Mouse (Mus musculus) layer of hippocampus, postnatal 36 days (tissue): ENCODE data around the gene Camk1g. TPM values are rescaled to one million over a fixed set of nuclear protein-coding genes. Genes with fewer than 3 reads are reported as not detected.

Experiments used
- DNase-seq, 2 experiments: peaks; one replicate each; pipeline ENCODE4 v3.0.0; 2022
- total RNA-seq, 2 experiments: library from RNA; stranded (reverse); gene quantifications; 2 replicates each; pipeline ENCODE4 v1.2.3; 2021

Camk1g gene
- total RNA-seq = 10 to 100 TPM; 23.5 to 26.6 TPM

DNA sequence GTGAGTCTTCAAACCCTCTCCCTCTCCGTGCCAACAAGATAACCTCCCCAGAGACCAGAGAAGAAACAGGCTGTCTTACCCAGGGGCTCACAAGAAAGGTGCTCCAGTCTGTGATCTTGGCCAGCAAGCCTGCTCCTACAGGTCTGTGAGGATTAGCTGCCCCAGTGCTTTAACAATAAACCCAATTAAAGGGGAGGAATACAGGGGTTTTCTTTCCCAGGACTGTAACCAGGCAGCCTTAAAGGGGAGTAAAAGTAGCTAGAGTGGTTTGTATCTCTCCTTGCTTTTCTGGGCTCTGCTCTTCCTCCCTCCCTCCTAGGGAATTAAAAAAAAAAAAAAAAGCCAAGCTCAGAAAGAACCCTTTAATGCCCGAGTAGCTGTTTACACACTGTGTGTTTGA lies at the start of gene Camk1g:
Gene Camk1g, minus strand, starts transcription at position 203 of the 400 bp plus-strand sequence.
- peak in 1 of 2 experiments; percentile 34 for DNase-seq

DNA sequence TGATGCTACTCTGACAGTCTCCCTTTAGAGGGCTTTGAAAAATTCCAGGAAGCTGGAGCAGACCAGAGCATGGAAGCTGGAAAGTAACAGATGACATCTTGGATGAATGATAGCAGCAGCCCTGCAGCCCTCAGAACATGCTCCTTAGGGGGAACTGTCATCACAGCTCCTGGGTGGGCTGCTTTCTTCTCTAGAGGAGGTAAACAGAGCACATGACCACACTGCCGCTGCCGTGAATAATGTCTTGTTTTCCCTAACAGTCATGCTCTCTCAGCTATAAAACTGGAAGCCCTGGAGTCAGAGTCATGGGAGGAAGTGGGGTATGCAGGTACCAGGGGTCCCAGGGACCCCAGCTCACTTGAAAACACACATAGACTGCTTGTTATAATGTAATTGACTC lies 49.1 kb upstream of the Camk1g start:
- DNase-seq = no peak

DNA sequence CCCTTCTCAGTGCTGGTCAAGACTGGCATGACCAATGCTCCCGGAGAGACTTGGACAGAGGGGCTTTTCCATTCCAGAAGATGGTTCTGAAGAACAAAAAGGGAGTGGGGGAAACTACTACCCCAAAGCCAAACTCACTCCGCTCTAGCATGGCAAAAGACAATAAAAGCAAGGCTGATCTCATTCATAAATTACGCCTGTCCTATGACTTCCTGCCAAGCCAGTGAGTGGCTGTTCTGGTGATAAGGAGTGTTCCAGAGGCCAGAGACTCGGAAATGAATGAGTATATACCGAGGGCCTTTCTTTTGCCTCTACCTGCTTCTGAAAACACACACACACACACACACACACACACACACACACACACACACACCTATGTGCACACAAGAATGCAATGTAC lies 48.6 kb upstream of the Camk1g start:
- DNase-seq = no peak

DNA sequence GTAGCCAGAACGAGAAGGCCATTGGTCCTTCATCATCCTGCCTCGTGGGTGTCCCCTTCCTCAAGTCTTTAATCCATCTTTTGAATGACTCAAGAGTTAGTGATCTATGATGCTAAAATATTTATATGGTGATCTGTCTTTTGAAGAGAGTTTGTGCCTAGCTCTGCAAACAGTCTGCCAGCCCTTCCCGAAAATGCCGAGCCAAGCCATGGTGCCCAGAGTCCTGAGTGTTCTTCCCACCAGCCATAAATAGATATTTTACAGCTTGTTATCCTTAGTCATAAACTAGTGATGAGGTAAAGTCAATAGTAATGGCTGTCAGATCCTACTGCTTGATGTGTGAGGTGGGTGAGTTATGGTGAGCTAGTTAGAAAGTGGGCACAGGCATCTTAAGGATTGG lies 44.0 kb upstream of the Camk1g start:
- no peak for DNase-seq

DNA sequence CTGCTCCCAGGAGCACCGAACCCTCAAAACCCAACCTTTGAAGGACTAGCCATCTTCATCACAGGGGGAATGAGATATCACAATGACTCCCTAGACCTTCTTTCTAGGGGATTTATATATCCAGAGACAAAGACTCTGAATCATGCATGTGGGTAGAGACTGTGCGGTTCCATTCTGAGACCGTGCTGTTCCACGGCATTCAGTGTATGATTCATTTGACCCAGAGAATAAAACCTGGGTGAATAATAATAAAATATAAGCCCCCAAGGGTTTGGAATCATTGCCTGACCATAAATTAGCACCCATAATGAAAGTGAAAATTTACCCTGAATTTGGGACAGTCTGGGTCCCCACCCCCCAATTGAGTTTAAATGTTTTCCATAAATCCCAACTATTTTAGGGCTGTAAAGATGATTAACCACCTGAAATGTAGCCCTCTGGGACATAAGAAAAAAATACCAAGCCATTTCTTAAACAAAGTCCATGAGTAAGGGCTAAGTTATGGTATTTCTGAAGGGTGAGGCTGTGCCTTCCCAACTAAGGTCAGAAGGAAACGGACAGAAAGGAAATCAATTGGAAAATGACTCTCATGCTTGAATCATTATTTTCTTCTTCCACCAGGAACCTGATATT lies 43.4 kb upstream of the Camk1g start:
- DNase-seq = no peak

DNA sequence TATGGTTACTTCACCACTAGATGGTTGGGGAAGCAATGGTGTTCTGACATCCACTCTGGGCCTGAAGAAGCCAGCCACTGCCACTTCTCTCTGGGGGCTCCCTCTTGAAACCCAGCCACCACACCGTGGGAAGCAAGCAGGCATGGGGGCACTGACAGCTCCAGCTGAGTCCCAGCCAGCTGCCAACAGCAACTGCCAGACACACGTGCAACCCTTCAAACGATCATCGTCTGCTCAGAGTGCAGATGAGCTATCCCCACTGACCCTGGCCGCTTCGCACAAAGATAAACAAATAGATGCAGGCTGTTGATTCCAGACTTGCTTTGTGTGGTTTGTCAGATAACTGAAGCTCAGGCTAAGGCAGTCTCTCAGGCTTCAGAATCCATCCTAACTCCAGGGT lies 37.4 kb upstream of the Camk1g start:
- DNase-seq = no peak

DNA sequence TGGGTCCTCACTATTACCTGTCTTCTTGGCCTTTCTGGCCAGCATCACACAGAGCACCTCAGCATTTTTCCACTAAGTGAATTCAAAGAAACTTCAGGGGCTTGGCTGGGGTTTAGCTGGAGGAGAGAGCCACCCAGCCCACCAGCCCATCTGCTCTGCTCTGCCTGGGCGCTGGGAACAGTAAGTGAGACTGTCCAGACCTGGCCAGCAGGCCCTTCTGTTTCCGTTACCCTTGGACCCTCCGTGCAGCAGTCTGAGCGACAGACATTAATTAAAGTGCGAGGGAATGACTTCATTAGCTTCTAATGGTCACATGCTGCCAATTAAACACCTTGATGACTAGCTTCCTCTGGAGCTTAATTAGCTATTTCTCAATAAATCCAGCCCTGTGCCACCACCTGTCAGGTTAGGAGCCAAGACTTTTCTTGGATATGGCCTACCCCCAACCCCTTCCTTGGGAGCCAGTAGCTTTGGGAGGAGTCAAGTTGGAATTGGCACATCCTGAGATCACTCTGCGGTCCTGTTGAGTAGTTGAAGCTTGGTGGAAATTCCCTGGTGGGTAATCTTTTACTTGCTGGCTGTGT lies 36.1 kb upstream of the Camk1g start:
- no peak for DNase-seq

DNA sequence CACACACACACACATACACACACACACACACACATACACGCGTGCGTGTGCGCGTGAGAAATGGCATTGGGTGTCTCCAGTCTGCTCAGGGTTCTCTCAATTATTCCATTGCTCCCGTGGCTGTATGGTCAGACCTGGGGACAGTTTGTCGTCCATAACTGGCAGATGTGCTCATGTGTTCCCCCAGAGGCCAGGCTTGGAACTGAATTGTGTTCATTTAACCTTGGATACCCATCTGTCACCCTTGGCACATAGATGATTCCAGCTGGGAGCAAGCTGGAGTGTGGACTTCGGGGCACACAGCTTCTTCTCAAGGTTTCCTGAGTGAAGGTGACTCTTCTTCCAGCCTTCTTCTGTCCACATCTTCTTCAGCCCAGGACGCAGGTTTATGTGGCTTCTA lies 31.6 kb upstream of the Camk1g start:
- DNase-seq = no peak

DNA sequence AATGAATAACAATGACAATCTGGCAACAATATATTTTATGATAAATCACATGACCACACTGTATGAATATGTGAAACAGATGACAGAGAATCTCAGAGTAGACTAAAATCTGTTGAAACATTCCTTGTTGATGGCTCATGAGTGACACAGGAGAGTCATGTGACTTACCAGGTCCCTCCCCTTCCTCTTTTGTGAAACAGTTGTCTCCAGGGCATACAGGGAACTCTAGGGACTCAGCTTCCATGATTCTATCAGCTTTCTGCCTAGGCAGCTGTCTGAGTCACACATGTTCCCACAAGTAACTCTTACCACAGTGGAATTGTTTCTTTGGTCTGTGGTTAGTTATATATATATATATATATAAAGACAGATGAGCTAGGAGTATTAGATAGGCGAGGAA lies 30.2 kb upstream of the Camk1g start:
- DNase-seq = no peak

DNA sequence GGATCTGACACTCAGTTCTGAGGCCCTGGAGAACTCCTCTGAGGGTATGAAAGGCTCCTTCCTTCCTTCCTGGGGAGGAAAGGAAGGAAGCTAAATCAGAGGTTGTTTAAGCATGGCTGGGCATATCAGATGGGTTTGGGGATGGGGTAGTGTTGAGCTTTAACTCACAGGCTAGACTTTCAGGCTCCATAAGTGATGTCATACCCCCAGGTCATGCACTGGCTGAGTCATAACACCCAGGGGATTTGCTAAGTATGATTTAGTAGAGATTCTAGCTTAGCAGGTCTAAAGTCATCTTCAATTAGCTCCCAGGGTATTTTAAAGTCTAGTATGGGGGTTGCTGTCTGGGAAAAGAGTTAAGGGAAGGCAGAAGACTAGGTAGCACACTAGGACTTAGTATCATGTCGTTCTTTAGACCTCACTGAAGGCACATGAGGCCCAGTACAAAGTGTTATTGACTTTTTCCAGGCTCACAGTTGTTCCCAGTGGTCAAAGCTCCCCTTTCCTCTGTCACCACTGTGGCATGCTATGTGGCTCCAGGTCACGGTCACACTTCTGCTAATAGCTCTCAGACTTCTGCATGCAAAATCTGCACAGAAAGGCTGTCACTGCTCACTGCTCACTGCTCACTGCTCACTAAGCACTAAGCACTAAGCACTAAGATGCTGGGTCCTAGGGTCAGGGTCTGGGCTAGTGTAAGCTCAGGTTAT lies 28.8 kb upstream of the Camk1g start:
- no peak for DNase-seq

DNA sequence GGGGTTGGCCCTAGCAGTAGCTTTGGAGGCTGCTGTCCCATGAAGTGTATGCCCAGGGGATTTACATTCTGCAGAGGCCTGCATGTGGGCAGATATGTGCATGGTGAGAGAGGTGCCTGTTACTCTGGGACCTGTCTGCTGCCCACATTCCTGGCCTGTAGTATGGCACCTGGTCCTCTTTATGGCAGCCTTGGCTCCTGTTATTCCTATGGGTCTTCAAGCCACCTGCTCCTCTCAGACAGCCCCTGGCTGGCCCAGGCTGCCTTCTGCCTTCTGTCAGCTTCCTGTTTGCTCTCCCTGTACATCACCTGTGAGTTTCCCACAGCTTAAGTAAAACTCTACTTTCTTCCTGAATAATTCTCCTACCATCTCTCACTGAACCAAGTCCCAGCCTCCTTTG lies 27.0 kb upstream of the Camk1g start:
- DNase-seq = no peak

DNA sequence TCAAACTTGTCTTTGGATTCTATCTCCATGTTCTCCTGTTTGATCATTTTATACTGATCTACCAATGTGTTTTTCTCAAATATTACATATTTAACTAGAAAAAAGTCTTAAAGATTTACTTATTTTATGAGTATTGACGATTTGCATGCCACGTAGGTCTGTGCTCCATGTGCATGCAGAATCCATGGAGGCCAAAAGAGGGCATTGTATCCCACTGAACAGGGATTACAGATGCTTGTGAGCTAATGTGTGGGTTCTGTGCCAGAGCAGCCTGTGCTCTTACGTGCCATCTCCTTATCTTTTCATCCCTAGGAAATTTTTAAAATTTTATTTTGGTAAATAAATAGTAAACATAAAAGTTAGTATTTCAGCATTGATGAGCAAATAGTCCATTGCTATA lies 22.2 kb upstream of the Camk1g start:
- no peak for DNase-seq

DNA sequence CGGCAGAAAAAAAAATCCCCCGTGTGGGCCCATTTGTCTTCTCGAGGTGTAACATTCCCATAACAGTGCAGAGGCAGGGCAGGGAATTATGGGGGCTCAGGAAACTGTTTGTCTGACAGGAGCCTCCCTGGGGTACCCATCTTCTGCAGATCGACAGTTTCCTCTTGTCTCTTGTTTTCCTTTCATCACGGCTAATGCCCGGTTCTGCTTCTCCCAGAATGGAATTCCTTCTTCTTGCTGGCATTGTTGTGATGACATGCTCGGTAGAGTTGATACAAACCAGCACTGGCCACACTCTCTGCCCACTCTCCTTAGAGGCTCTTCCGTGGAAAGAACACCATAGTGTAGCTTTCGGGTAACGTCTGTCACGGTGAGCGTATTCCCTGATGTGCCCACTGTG lies 19.9 kb upstream of the Camk1g start:
- no peak for DNase-seq

DNA sequence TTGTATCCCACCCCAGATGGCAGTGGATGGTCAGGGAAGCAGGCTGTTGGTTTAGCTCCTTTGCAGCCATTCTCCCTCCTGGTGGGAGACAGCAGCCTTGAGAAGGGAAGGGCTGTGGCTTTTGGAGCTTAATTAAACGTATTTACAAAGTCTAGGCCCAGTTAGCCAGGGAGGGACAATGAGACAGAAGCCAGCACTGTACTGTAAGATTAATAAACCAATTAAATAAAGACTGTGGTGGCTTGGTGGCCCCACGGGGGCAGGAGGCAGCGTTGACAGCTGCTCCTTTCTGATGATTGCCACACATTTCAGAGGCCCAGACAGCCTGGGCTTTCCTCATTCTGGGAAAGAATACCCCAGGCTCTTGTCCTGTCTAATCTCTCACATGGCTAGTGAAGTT lies 19.4 kb upstream of the Camk1g start:
- DNase-seq = no peak

DNA sequence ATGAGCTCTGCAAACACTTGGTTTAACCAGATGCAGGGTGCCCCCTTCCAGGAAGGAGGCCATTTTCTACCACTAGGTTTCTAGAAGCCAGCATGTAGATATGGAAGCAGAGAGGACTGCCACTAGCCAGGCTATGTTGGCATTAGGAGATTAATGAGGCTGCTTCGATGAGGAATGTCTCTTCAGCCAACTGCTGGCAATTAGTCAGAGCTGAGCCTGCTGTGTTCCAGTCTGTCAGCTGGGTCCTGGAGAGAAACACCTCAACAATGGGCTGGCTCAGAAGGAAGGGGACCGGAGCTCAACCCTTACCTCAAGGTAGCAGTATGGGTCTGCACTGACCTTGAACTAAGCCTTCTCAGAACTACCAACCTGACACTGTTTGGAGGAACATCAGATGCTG lies 17.1 kb upstream of the Camk1g start:
- no peak for DNase-seq

DNA sequence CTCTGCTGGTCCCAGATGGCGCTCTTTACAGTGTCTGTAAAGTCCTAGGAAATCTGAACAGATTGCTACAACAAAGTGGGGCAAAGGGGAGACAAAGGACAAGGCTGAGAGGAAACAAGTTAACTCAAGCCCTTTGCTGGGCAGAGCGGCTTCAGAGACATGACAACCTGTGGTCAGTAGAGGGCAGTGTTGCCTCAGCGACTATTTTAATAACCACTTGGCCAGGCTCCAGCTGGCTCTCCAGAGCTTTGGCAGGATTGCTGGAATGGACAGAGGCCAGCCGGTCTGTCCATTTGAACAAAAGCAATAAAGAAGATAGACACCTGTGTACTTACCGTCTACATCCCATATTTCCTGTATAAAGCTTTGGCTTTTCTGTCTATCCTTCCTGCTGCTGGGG lies 16.0 kb upstream of the Camk1g start:
- DNase-seq = peak; percentile 70 to 82

DNA sequence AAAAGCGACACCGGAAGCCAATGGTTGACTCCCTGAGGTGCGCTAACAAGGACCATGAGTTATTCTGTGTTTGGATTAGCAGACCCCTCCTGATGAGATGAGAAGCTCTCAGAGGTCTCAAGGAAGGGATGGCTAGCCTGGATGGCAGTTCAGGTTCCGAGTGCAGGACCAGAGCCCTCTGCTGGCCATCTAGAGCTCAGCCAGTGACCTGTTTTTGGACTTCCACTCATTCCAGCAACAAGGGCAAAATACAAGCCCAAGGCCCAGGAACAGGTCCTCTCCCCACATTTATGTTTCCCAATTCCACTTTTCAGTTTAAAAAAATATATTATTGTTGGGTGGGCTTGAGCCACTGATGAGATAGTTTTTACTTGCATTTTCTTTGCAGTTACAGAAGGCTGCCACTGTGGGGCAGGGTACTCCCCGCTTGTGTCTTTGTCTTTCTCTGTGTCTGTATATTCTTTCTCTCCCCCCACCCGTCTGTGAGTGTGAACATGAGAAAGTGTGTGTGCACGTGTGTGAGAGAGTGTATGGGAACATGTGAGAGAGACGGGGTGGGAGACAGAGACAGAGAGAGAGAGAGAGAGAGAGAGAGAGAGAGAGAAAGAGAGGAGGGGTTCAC lies 12.9 kb upstream of the Camk1g start:
- DNase-seq = no peak

DNA sequence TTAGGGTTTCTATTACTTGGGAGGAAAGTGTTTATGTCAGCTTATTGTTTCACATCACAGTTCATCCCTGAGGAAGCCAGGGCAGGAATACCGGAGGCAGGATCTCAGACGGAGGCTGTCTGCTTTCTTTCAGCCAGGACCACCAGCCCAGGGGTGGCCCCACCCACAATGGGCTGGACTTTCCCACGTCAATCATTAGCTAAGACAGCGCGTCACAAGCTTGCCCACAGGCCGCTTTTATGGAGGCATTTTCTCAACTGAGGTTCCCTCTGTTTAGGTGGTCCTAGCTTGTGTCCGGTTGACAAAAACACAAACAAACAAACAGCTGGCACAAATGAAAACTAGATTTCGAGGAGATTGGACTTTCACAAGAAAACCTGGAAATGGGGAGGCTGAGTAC lies 12.3 kb upstream of the Camk1g start:
- DNase-seq = no peak

DNA sequence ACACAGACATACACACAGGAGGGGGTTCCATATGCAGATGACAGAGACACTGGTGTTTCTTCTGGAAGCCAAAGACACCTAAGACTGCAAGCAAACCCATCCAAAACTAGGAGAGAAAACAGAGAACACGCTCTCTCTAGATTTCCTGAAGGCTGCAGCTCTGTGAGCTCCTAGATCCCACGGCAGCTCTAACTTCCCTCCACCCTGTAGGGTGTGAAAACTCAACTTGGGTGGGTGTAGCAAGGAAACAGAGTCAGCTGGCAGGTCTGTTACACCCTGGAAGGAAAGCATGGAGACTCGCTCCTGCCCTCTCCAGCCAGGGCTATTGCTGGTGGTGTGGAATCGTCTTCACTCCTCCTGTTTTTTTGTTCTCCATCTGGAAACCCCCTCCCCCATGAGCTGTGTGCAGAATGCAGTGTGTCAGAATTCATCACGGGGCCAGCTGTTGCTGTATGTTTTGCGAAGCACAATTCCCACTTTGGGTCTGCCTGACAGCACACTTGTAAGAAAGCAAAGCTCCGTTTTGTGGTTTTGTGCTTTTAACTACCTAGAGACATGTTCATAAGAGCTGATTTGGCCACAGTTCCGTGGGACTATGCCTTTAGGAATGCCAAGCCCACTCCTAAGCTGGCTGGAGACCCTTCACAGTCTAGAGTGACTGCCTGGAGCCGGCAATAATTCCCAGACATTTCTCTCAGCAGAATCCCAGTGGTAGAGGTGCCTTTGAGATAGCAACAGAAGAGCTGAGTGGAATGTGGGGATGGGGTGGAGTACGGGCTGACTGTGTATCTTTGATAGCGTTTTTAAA lies 11.7 kb upstream of the Camk1g start:
- no peak for DNase-seq

DNA sequence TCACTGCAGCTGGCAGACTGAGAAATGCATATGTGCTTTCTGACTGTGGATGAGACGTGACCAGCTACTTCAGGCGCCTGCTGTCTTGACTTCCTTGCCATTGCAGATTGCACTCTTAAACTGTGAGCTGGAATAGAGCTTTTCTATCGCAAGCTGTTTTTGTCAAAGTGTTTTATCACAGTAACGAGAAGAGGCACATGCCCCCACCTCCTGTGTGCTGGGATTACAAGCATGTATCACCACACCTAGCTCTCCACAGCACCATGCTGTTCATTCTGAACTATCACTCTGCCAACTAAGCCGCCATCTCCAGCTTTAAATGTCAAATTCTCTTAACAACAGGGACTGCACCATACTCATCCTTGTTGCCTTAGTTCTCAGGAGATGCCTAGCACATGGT lies 10.8 kb upstream of the Camk1g start:
- DNase-seq = no peak

DNA sequence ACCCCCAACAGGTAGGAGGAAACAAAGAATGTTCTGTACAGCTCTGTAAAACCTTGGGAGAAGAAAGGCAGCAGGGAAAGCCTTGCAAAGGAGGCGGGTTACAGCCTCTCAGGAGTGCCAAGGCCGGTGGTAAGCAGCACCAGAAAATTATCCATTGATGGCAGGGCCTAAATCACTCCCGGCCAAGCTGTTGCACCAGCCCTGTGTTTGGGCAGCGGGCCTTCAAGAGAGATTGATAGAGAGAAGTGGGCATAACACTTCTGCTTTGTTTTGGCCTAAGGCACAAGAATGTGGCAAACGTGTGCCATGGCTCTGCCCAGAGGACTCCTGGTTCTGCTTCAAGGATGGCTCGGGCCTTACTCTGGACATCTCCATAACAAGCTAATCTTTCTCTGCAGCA lies 9.5 kb upstream of the Camk1g start:
- DNase-seq = no peak

DNA sequence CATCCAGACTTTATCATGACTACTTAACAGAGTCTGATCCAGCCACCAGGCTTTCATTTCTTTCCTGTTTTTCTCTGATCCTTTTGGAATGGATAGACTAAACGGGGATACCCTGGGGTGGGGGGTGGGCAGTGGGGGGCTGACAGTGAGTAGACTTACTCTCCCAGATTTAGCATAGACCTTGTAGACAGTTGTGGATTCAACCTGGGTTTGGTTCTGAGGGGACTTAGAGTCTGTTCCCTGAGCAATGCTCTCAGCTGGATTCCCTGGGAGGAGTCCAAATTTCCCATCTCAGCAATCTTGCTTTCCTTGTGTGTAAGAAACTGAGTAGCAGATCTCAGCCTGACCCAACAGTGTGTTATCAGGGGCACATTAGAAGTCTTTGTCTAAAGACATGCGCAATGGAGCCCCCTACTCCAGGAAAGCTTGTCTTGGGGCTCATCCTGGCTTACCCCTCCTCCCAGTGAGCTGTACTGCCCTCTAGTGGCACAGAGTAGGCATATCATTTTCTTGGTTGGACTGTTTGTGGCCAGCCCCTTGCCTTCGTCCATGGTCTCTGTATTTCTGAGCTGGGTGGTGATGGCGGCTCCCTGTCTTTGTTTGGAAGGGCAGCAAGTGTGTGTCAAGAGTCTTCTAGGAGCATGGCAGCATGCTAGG lies 6.5 kb upstream of the Camk1g start:
- DNase-seq = peak in 1 of 2 experiments; percentile 45
